Mouse (Mus musculus): ENCODE data around the gene Taar4.

The Taar4 gene

DNA sequence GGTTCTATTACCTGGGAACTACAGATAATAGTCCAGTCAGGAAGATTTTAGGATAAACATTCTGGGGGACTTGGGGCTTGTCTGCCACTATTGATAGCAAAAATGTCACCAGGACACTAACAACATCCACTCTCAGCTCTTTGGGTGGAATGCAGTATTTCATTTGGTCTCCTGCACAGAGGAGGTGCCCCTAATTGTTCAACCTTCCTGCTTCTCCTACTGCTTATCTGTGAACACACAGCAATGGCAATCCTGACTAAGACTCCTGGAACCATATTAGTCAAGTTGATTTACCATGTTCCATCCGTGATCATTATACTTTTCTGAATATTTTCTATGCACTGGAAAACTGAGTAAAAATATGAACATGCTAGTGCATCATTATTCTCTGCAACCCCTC is 47.8 kb downstream of the Taar4 start:
- no peak for DNase-seq

Data from retina, postnatal 1 day (tissue).